Mouse (Mus musculus) lung, postnatal 10 days (tissue): ENCODE results near the gene Znrf3.

Experiments
- DNase-seq: peaks from one replicate; pipeline ENCODE4 v3.0.0; 2021

The Znrf3 gene

DNA sequence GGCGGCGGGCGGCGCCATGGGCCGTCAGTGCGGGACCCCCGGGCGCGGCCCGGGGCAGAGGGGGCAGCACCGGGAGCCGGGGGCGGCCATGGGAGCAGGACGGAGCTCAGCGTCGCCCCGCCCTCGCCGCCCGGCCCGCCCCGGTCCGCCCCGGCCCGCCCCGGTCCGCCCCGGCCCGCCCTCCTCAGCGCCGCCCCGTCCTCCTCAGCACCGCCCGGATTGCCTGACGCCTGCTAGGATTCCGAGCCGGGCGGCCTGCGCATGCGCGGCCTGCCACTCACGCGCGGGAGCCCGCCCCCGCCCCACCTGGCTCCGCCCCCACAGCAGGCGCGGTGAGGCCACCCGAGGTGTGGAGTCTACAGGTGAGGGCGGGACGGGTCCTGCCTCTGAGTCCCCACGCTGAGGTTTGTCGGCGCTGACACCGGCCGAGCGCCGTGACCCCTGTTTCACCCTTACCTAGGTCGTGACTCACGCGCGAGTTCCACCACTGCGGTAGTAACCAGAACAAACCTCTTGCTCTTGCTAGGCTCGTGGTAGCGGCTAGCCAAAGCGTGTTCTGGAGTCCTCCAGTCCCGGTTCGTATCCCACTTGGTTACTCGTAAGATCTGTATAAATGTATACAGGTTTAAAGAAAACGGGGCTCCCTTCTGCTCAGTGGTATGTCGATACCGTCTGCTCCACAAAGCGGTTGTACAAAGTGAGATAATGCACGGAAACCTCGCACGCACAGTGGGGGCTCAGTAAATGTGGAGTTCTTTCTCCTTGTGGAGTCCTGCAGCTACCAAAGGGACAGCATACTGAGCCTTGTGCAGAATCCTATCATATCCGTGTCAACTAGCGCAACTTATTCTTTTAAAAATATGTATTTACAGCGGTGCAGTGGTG lies 182.9 kb downstream of the Znrf3 start, which contains the start of gene Kremen1:
Gene Kremen1 (minus strand): TSS at position 51 of the 885 bp plus-strand sequence.
- peak; percentile 91 for DNase-seq

DNA sequence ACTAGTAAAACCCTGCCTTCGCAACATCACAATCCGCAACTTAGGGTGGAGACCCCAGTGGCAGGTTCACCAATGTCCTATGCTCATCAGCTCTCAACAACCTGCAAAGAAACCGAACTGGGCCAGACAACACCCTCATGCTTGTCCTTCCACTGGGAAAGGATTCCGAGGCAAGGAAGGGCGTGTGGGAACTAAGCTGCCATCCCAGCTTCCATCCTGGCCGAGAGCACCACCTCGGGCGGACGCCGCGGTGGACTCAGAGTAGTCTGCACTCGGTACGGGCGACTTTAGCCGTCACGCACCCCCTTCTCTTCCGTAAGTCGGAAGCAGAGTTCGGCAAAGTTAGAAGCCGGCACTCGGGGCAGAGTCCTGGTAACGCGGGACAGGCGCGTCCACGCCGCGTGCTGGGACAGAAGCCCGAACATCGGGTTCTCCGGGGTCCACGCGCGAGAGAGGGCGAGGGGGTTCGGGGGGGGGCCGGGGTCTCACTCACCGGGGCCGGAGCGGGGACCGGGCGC lies 183.6 kb downstream of the Znrf3 start:
- DNase-seq, result peak; percentile 70

DNA sequence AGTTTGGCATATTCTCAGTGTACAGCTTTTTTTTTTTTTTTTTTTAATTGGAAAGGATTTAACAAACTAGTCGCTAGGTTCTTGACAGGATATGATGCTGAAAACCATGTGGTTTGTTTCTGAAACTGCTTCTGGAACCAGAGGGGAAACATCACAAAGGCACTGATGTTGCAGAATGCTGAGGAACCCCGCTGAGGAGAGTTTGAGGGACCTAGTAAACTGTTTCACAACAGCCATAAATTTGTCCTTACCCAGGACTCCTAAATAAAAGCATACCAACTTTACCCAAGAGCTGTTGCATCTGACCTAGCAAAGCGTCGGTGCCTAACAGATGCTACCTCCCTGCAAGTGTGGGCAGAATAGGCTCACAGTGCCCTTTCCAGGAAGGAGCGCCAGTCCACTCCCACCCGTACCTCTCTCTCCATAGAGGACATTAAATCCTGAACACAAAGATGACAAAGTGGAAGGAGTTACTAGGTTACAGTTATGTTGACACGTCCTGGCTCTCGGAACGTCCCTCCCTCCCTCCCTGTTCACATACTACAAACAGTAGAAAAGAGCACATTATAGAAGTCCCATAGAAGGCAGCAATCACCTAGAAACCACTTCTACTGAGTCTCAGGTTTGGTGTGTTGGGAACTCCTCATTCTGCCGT lies 184.6 kb downstream of the Znrf3 start:
- DNase-seq, result no peak

DNA sequence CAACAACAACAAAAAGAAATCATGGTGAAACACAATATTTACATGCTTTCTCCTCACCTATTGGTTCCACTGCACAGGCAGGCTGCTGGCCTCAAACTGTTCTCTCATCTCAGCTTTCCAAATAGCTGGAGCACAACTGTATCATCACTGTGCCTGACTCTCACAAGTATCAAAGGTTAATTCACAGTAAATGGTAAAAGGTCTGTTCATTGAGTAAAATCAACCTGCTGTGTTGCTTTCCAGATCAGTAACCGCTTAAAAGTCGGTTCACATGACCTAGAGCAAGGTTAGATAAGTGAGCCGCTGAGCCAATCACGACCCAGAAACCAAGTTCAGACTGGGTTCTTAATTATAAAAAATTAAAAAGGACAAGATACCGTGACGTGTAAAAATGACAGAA lies 186.6 kb downstream of the Znrf3 start:
- DNase-seq, result no peak

DNA sequence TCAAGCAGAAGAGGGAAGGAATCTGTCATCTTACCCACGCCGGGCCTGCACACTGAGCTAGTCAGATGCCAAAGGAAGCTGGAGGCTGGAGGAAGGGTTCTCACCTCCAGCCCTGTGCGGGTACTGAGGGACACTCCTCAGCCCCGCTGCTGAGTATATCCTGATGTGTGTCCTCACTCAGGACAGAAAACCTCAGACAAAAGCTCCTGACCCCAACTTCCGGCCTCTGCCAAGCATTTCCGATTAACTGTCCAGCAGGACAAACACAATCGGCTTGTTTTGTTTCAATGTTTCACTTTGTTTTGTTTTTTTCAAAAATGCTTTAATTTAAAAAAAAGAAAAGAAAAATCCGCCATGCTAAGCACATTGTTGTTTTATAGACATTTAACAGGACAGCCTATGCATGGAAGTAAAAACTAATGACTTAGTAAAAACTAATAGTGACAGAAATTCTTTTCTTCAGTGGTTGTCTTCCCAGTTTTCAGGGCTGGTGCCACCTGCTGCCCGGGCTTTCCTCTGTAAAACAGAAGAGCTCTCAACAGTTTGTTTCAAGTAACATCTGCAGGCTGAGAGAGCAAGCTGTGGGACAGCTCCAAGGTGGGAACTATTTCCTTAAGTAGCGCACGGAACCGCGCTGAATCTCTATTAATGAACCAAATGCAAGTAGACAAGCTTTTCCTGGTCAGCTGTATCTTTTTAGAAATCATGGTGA lies 187.3 kb downstream of the Znrf3 start:
- DNase-seq, result peak; percentile 45

DNA sequence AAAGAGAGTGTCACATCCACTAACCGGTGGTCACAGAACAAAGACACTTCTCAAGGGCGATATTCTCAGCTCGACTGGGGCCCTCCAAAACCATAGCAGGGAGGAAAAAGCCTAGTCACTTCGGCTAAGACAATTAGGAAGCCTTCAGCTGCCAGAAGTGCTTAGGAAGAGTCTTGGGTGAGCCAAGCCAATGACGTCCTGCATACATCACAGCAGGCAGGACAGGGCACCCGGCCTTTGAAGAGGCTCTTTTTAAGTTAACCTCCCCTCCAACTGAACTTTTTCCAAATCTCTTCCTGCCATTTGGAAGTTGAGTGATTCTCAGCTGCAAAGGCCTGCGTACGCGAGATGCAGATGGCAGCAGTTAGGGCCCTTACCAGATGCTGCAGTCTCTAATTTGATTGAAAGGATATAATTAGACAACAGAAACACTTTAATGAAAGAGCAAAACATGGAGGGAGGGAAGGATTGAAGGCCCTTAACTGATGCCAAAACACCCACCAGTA lies 189.1 kb downstream of the Znrf3 start:
- DNase-seq, result no peak

DNA sequence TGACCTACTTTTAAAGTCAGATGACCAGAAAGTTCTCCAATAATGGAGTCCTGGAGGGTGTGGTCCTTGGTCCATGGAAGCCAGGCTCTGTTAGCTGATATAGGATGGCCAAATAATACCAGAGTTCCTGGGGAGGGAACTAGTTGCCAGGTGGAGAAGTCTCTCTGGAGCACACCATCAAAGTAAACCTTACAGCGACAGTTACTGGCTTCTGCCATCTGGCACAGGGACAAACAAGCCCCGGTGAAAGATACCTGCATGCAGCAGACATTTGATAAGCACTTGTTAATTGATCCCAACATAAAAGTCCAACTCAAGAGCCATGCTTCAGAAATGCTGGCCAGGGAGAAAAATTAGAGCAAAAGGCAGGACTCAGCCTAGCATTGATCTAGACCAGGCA lies 190.6 kb downstream of the Znrf3 start:
- DNase-seq, result no peak

DNA sequence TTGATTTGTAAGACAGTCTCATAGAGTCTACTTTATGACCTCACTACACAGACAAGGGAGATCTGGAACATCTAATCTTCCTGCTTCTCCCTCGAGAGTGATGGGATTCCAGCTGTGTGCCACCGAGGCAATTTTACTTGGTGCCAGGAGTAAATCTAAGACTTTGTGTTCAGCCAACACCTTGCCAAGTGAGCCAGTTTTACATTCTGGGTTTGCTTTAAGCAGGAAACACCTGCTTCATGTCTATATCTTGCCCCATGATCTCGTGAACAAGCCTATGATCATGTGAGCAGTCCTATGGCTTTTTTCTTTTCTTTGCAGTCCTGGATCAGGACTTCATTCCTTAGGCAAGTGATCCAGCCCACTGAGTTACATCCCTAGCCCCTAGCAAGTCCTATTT lies 191.1 kb downstream of the Znrf3 start:
- no peak for DNase-seq

DNA sequence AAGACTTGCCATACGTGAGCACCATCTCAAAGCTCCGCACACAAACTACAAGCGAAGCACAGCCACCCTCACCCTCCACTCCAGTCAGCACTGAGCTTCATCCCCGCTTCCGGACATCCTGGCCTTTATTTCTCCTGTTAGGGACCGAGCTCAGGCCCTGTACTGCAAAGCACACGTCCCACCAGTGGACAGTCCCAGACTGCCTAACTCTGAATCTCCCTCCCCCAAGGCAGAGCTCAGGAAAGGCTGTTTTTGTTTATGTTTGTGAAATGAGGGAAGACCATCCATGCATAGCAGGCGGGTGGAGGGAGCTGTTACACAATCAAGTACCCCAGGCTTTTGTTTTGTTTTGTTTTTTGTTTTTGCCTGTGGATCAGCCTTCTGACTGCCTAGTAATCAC lies 191.9 kb downstream of the Znrf3 start:
- DNase-seq, result no peak

DNA sequence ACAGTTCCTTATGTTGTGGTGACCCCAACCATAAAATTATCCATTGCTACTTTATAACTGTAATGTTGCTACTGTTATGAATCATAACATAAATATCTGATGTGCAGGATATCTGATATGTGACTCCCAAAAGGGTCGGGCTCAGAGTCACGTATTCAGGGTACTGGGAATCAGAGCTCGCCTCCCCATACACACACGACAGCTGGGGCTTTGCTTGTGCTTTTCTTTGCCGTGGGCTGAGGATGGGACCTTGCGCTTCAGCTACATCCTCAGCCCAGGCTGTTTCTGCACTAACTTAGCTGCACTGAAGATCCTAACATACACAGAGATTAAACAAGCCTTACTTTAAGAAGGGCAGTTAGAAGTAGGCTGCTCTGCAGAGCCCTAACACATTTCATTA lies 193.5 kb downstream of the Znrf3 start:
- DNase-seq, result no peak

DNA sequence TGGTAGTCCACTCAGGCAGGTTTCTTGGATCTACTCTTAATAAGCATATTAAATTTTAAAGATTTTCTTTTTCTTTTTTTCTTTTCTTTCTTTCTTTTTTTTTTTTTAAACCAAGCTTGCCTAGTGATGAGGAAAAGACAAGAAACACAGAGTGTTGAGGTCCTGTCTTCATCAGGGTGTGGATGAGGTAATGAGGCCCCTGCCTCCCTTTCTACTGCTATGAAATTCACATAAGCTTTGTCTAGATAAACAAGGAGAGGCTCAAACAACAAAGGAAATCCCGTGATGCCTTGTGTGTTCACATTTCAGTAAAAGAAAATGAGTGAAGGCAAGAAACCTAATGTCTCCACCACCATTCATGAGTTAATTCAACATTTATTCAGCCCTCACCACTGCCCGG lies 196.4 kb downstream of the Znrf3 start:
- no peak for DNase-seq

DNA sequence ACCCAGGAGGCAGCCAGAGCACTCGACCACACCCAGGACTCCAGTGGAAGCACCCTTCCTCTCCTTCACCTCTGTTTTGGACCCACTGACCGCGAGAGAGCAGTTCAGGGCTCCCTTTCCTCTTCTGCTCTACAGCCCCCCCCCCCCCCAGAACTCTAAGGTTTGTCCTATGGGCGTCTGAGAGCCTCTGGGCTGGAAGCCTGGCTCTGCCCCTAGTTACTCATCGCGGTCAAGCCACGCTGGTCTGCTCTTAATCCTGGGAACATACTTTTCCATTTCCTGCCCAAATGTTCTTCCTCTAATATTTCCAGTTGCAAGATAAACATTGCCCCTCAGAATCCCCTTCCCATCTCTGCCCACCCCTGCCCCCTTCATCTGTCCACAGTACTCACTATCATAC lies 199.2 kb downstream of the Znrf3 start:
- no peak for DNase-seq

DNA sequence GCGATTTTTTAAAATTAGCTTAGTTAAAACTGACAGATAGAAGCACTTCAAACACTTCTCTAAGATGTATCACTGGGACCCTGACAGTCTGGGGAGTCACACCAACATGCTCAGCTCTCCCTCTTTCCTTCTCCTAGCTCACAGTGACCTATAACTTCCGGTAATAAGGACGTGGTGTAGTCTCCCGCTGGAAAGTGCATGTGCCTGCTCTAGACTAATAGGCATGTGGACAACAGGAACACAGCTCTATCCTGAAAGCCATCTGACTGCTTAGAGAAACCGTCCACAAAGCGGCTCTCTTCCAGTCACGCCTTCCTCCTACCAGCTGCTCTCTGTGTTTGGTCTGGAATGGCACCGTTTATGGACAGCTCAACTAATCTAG lies 199.9 kb downstream of the Znrf3 start:
- DNase-seq, result peak; percentile 37

DNA sequence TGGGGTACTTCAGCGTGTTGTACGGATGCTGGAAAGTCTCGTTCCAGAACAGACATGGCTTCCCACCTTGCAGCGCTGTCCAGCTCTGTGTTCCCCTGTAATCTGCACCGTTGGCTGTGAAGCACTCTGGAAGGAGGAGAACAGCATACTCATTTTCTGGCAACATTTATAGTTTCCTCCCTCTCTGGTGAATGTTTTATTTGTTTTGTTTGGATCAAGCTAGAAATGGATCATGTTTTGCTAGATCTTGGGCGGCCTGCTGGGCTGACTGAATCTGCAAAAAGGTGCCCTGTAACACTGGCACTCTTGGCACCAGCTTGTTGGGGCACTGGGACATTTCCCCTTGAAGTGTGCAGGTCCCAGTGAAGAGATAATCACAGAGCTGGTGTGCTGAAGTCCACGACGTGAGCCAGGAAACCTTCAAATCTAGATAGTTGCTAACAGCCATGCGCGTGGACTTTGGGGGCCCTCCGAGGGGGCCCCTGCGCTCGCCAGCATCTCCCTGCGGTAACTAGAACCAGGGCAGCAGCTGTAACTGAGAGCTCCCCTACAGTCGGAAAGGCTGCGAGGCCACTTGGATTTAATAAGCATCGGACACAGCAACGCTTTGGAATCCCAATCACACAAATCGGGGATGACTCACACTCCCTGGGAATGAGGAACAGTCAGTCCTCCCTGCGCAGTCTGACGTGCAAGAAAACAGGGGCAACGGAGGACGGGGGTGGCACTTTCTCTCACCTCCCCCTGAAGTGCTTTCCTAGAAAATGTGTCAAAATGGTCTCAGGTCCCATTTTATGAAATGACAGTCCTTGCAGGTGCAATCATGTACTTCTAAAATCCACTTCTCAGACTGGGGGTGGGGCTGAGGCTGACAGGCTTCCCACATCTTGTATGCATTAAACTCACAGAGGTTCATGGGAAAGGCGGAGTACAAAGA lies 200.6 kb downstream of the Znrf3 start:
- peak; percentile 51 for DNase-seq

DNA sequence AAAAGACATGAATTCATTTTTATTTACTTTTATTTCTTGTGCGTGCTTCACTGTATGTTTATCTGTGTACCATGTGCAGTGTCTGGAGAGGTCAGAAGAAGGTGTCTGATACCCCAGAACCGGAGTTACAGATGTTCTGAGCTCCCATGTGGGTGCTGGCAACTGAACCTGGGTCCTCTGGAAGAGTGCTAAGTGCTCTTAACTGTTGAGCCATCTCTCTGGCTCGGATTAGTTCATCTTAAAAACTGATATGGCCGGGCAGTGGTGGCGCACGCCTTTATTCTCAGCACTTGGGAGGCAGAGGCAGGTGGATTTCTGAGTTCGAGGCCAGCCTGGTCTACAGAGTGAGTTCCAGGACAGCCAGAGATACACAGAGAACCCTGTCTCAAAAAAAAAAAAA lies 201.4 kb downstream of the Znrf3 start:
- no peak for DNase-seq

DNA sequence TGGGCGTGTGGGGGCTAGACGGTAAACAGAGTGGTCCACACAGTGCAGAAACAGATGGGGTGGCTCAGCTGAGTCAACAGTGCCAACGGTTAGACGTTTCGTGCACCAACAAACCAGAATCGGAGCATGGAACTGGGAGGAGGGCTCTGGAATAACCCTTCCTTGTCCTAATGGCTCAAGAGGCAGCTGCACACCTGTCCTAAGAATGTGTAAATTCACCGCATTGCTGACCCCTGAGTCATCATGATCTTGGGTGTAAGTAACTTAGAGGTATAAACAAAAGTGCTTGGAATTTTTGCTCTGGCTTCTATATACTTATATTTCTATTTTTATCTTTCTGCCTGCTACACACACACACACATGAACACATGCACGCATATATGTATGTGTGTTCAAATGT lies 202.5 kb downstream of the Znrf3 start:
- DNase-seq, result no peak

DNA sequence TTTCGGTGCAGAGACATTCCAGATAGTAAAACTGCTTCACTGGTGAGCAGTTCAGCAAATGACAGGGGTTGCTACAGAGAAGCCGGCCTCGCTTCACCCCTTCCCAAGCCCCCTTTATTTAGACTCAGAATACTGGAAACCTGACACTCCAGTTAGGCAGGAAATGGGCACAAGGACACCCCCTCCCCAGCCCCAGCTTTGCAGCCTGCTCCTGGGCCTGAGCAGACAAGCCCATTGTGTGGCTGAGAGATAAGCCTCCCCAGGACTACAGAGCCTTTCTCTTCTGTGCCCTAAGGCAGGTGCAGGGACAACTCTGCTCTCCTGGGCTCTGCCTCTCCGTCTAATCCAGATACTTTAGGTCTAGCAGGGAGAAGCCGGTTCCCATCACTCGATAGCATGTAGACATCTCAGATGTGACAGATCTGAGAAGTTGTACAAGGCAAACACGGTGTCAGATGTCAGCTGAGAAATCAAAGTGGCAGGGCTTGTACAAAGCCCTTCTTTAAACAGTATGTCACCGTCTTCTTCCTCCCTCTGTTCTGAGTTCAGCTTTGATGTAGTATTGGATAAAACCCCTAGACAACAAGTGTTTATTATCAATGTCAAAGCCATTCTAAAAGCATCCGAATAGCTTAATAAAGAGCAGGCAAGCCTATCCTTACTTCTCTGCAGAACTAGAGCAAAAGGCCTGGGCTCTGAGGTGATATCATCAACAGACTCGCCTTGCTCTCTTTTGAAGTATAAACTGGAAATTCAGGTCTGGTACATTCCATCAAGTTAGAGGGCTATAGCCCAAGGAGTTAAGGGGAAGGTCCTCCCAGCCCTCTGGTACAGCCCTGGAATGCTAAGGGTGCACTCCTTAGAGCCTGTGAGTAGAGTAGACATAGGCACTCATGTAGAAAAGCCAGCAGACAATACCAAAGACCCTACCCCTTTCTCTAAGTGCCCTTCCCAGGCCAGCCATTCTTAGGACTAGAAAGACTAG lies 204.6 kb downstream of the Znrf3 start:
- DNase-seq, result peak; percentile 36
